Mouse (Mus musculus) liver, postnatal 0 days (tissue): Measurements from ENCODE around the gene Fam243.

Experiments used
- CTCF ChIP-seq: sonication (generic); IDR thresholded peaks from 2 replicates; pipeline ENCODE4 v1.5.1; 2016; ENCODE audit warnings: antibody characterized with exemption, low read depth
- EP300 ChIP-seq: IDR thresholded peaks from 2 replicates; pipeline ENCODE4 v1.6.1; 2016; ENCODE audit warnings: antibody characterized with exemption, low read depth, mild to moderate bottlenecking

GRCm38 (mm10) chr16:92355982-92356381, 34.7 kb upstream of the Fam243 start:
- TF ChIP-seq EP300 (no peak), CTCF (no peak)
